Comparison of ENCODE assay signal across 10 mouse cellular contexts in genomic region chr12:116908668-116909067, GRCm38 (mm10).
A peak's percentile ranks its signal among the peaks of the same experiment; 100 is the strongest.
DNase-seq lines count a peak whose midpoint lies in the region; ATAC-seq lines count a peak whose summit lies in the region.
"Had no signal": no experiment of that assay in that cellular context is flagged by ENCODE, and none has a peak within 500 bp of the region (broad histone marks: within the 10 kb centered on the region; RNA-seq: fewer than 3 reads in every experiment).

No protein-coding gene starts in this region.

- H3K9me3 ChIP-seq in hindbrain, embryonic 14.5 days (ENCODE audit: control insufficient read depth, low read length) = no peaks in the 10 kb centered on the region
- H3K9me3 ChIP-seq in midbrain, embryonic 15.5 days = no peaks in the 10 kb centered on the region

- H3K4me2 ChIP-seq in hindbrain, embryonic 14.5 days (replicated peaks) = no peak overlapping the region
- no peak overlapping the region for H3K4me2 ChIP-seq in midbrain, embryonic 15.5 days

- H3K27me3 ChIP-seq in hindbrain, embryonic 14.5 days (ENCODE audit: control insufficient read depth, insufficient read depth, low read length) = no peaks in the 10 kb centered on the region
- no peaks in the 10 kb centered on the region for H3K27me3 ChIP-seq in midbrain, embryonic 15.5 days (replicated peaks)

- ATAC-seq in hindbrain, embryonic 14.5 days (ENCODE audit: low FRiP score) = peak; percentile 77
- peak; percentile 89 for ATAC-seq in midbrain, embryonic 15.5 days (replicated peaks)
- ATAC-seq: liver, postnatal 0 days had no signal

- peaks cover 20% of the 10 kb centered on the region for H3K4me1 ChIP-seq in hindbrain, embryonic 14.5 days (replicated peaks; ENCODE audit: control insufficient read depth, insufficient read depth, low read length)
- peaks cover 27% of the 10 kb centered on the region for H3K4me1 ChIP-seq in midbrain, embryonic 15.5 days

- no peaks in the 10 kb centered on the region for H3K36me3 ChIP-seq in hindbrain, embryonic 14.5 days (replicated peaks; ENCODE audit: control insufficient read depth, insufficient read depth)
- no peaks in the 10 kb centered on the region for H3K36me3 ChIP-seq in midbrain, embryonic 15.5 days (replicated peaks)

- WGBS in hindbrain, embryonic 14.5 days = 35% methylated on average over 2 of the region's 2 CpGs
- 11% methylated on average over 2 of the region's 2 CpGs for WGBS in midbrain, embryonic 15.5 days

- no peak overlapping the region for H3K4me3 ChIP-seq in hindbrain, embryonic 14.5 days (replicated peaks; ENCODE audit: low read length)
- H3K4me3 ChIP-seq in midbrain, embryonic 15.5 days = no peak overlapping the region
- H3K4me3 ChIP-seq: myocyte had no signal

- H3K9ac ChIP-seq in hindbrain, embryonic 14.5 days = no peak overlapping the region
- H3K9ac ChIP-seq in midbrain, embryonic 15.5 days = no peak overlapping the region
- H3K9ac ChIP-seq: liver, postnatal 0 days had no signal

- peak overlapping the region; percentile 66 for H3K27ac ChIP-seq in hindbrain, embryonic 14.5 days
- H3K27ac ChIP-seq in midbrain, embryonic 15.5 days = peak overlapping the region; percentile 84

- DNase-seq in layer of hippocampus, adult 9-11 months = peak; percentile 33
- no peak for DNase-seq in layer of hippocampus, adult 8-10 months (ENCODE audit: low spot score in 2 of 2)
- DNase-seq in hindbrain, embryonic 14.5 days (ENCODE audit: low spot score) = peak; percentile 71
- DNase-seq in yolk sac, embryonic 10.5 days (ENCODE audit: low spot score) = no peak
- DNase-seq in cerebellum, postnatal 14 days = no peak
- no peak for DNase-seq in ovary, adult 18-20 months (ENCODE audit: low spot score)
- DNase-seq in cerebellum, adult 11-12 months = no peak
- DNase-seq: liver, postnatal 0 days had no signal

Comparison
In these comparisons a context has a peak if more than half of its experiments do, and no peak if none do; other contexts are left out.
1. DNase-seq: peak in layer of hippocampus, adult 9-11 months (single experiment) and hindbrain, embryonic 14.5 days (single experiment); none in layer of hippocampus, adult 8-10 months (0 of 2), yolk sac, embryonic 10.5 days (single experiment), cerebellum, postnatal 14 days (0 of 2), ovary, adult 18-20 months (single experiment) and cerebellum, adult 11-12 months (single experiment).